Mouse (Mus musculus) hindbrain, embryonic 16.5 days (tissue): ENCODE measurements around the gene Ddr2. TPM values are rescaled to one million over a fixed set of nuclear protein-coding genes. Genes with fewer than 3 reads are reported as not detected.
"Not testable (repeated sequence)": the region's sequence is repeated elsewhere in the genome, so short reads cannot be mapped to it uniquely, and the experiment has no call there.

Source experiments
- ATAC-seq: fragments of 200-750 bp; cut with Nextera tagmentation; 2 replicates; pipeline ENCODE4 v1.8.0; 2017; ENCODE audit warnings: moderate TSS enrichment, moderate library complexity
- H3K27ac ChIP-seq: fragments of 300-500 bp; sonication (generic); 2 replicates; pipeline ENCODE4 v1.5.1; 2014; ENCODE audit warnings: low read depth, mild to moderate bottlenecking, control low read depth, low read length, moderate library complexity
- H3K27me3 ChIP-seq: fragments of 300-500 bp; sonication (generic); replicated peaks from 2 replicates; pipeline ENCODE4 v1.6.1; 2014; ENCODE audit warnings: low read length; ENCODE audit not compliant: control insufficient read depth, insufficient read depth
- H3K36me3 ChIP-seq: fragments of 300-500 bp; sonication (generic); 2 replicates; pipeline ENCODE4 v1.6.1; 2014; ENCODE audit warnings: mild to moderate bottlenecking, low read length, moderate library complexity, mixed read lengths; ENCODE audit not compliant: control insufficient read depth, insufficient read depth
- H3K4me1 ChIP-seq: fragments of 300-500 bp; sonication (generic); 2 replicates; pipeline ENCODE4 v1.6.1; 2014; ENCODE audit warnings: low read depth, low read length; ENCODE audit not compliant: control insufficient read depth, insufficient read depth
- H3K4me2 ChIP-seq: fragments of 300-500 bp; sonication (generic); 2 replicates; pipeline ENCODE4 v1.6.1; 2014; ENCODE audit warnings: mild to moderate bottlenecking, low read length, control low read depth, moderate library complexity
- H3K4me3 ChIP-seq: fragments of 300-500 bp; sonication (generic); 2 replicates; pipeline ENCODE4 v1.5.1; 2014; ENCODE audit warnings: mild to moderate bottlenecking, low read length, control low read depth, moderate library complexity
- H3K9ac ChIP-seq: fragments of 300-500 bp; sonication (generic); 2 replicates; pipeline ENCODE4 v1.6.1; 2014; ENCODE audit warnings: low read depth, mild to moderate bottlenecking, control low read depth, low read length, moderate library complexity
- H3K9me3 ChIP-seq: fragments of 300-500 bp; sonication (generic); 2 replicates; pipeline ENCODE4 v1.6.1; 2014; ENCODE audit warnings: mild to moderate bottlenecking, low read length, moderate library complexity; ENCODE audit not compliant: control insufficient read depth
- WGBS: fragments of 180-500 bp; shearing (Covaris S2); extraction: QIAGEN DNeasy Blood & Tissue Kit; methylation state at CpG from one replicate; pipeline ENCODE4 v1.1.7; 2014; 5-methylcytosine and 5-hydroxymethylcytosine counted together
- polyA plus RNA-seq: library from polyadenylated mRNA; unstranded; fragments of >200 nt; fragmentation: Nextera tagmentation; extraction: Ambion mirVana; gene quantifications from 2 replicates; pipeline ENCODE4 v1.2.1, GENCODE M21; 2015

Gene Ddr2
- polyA plus RNA-seq, 1 experiment from 2014 or later, result 7.7 TPM

GRCm38 (mm10) chr1:170034961-170035360 is 75.6 kb downstream of the Ddr2 start:
- Histone ChIP-seq H3K27me3 (no peaks in the 10 kb centered on the region), H3K9me3 (no peaks in the 10 kb centered on the region), H3K4me1 (no peaks in the 10 kb centered on the region), H3K4me2 (no peak overlapping the region), H3K36me3 (no peaks in the 10 kb centered on the region), H3K4me3 (no peak overlapping the region), H3K27ac (no peak overlapping the region), H3K9ac (no peak overlapping the region)
- no peak for ATAC-seq
- WGBS, result 97% methylated on average over 4 of the region's 4 CpGs

GRCm38 (mm10) chr1:170031656-170032055 is 78.9 kb downstream of the Ddr2 start:
- Histone ChIP-seq H3K36me3 (no peaks in the 10 kb centered on the region), H3K9me3 (0 out of 2 replicates have a peak, but pooled peaks cover 2% of the 10 kb centered on the region), H3K4me3 (no peak overlapping the region), H3K9ac (no peak overlapping the region), H3K4me2 (no peak overlapping the region), H3K4me1 (no peaks in the 10 kb centered on the region), H3K27ac (no peak overlapping the region), H3K27me3 (no peaks in the 10 kb centered on the region)
- ATAC-seq, result no peak
- WGBS, result 88% methylated on average over 3 of the region's 3 CpGs

GRCm38 (mm10) chr1:170014784-170015183 is 95.8 kb downstream of the Ddr2 start:
- no peaks in the 10 kb centered on the region for H3K27me3 ChIP-seq
- H3K4me3 ChIP-seq, result no peak overlapping the region
- H3K36me3 ChIP-seq, result no peaks in the 10 kb centered on the region
- ATAC-seq, result no peak
- no peak overlapping the region for H3K4me2 ChIP-seq
- H3K27ac ChIP-seq, result no peak overlapping the region
- no peak overlapping the region for H3K9ac ChIP-seq
- no peaks in the 10 kb centered on the region for H3K4me1 ChIP-seq
- 93% methylated on average over 3 of the region's 3 CpGs for WGBS
- peaks cover 19% of the 10 kb centered on the region for H3K9me3 ChIP-seq

- Histone ChIP-seq H3K36me3 (no peaks in the 10 kb centered on the region), H3K27ac (no peak overlapping the region), H3K9me3 (no peaks in the 10 kb centered on the region), H3K4me1 (no peaks in the 10 kb centered on the region), H3K4me3 (no peak overlapping the region), H3K4me2 (no peak overlapping the region), H3K27me3 (no peaks in the 10 kb centered on the region), H3K9ac (no peak overlapping the region)
- WGBS, result 88% methylated on average over 15 of the region's 15 CpGs
- no peak for ATAC-seq
Measured at GRCm38 (mm10) chr1:170010716-170011505, 99.7 kb downstream of the Ddr2 start.

GRCm38 (mm10) chr1:170009296-170009695 is 101.3 kb downstream of the Ddr2 start:
- H3K27me3 ChIP-seq, result no peaks in the 10 kb centered on the region
- H3K4me3 ChIP-seq, result no peak overlapping the region
- H3K4me2 ChIP-seq, result no peak overlapping the region
- no peaks in the 10 kb centered on the region for H3K4me1 ChIP-seq
- WGBS, result 88% methylated on average over 1 of the region's 1 CpGs
- H3K27ac ChIP-seq, result no peak overlapping the region
- ATAC-seq, result no peak
- no peak overlapping the region for H3K9ac ChIP-seq
- H3K36me3 ChIP-seq, result no peaks in the 10 kb centered on the region
- no peaks in the 10 kb centered on the region for H3K9me3 ChIP-seq

GRCm38 (mm10) chr1:170008432-170009220 is 101.9 kb downstream of the Ddr2 start:
- no peaks in the 10 kb centered on the region for H3K27me3 ChIP-seq
- no peak overlapping the region for H3K27ac ChIP-seq
- H3K4me1 ChIP-seq, result no peaks in the 10 kb centered on the region
- H3K4me2 ChIP-seq, result no peak overlapping the region
- no peak for ATAC-seq
- no peaks in the 10 kb centered on the region for H3K36me3 ChIP-seq
- no peaks in the 10 kb centered on the region for H3K9me3 ChIP-seq
- WGBS, result 84% methylated on average over 13 of the region's 13 CpGs
- H3K4me3 ChIP-seq, result no peak overlapping the region
- H3K9ac ChIP-seq, result no peak overlapping the region

- Histone ChIP-seq H3K36me3 (no peaks in the 10 kb centered on the region), H3K27ac (no peak overlapping the region), H3K4me1 (no peaks in the 10 kb centered on the region), H3K27me3 (no peaks in the 10 kb centered on the region), H3K9ac (no peak overlapping the region), H3K4me2 (no peak overlapping the region), H3K4me3 (no peak overlapping the region), H3K9me3 (no peaks in the 10 kb centered on the region)
- WGBS, result 74% methylated on average over 5 of the region's 5 CpGs
- ATAC-seq, result no peak
Measured at GRCm38 (mm10) chr1:170006516-170006915, 104.0 kb downstream of the Ddr2 start.

GRCm38 (mm10) chr1:170005297-170005696 is 105.3 kb downstream of the Ddr2 start:
- no peak overlapping the region for H3K9ac ChIP-seq
- H3K27me3 ChIP-seq, result no peaks in the 10 kb centered on the region
- ATAC-seq, result no peak
- H3K9me3 ChIP-seq, result no peaks in the 10 kb centered on the region
- WGBS, result 89% methylated on average over 3 of the region's 3 CpGs
- H3K27ac ChIP-seq, result no peak overlapping the region
- no peak overlapping the region for H3K4me3 ChIP-seq
- no peaks in the 10 kb centered on the region for H3K36me3 ChIP-seq
- no peak overlapping the region for H3K4me2 ChIP-seq
- H3K4me1 ChIP-seq, result no peaks in the 10 kb centered on the region

- WGBS, result 91% methylated on average over 6 of the region's 6 CpGs
- not testable (repeated sequence) for H3K9me3 ChIP-seq, H3K4me1 ChIP-seq, H3K4me3 ChIP-seq, ATAC-seq, H3K27me3 ChIP-seq, H3K9ac ChIP-seq, H3K36me3 ChIP-seq, H3K4me2 ChIP-seq, H3K27ac ChIP-seq
Measured at GRCm38 (mm10) chr1:169993901-169994300, 116.7 kb downstream of the Ddr2 start.
